Mouse (Mus musculus): Measurements from ENCODE around the gene Hoxb3. TPM values are rescaled to one million over a fixed set of nuclear protein-coding genes. Genes with fewer than 3 reads are reported as not detected.

Gene Hoxb3
- polyA plus RNA-seq, 1 experiment from 2014 or later, result 4.2 TPM

DNA sequence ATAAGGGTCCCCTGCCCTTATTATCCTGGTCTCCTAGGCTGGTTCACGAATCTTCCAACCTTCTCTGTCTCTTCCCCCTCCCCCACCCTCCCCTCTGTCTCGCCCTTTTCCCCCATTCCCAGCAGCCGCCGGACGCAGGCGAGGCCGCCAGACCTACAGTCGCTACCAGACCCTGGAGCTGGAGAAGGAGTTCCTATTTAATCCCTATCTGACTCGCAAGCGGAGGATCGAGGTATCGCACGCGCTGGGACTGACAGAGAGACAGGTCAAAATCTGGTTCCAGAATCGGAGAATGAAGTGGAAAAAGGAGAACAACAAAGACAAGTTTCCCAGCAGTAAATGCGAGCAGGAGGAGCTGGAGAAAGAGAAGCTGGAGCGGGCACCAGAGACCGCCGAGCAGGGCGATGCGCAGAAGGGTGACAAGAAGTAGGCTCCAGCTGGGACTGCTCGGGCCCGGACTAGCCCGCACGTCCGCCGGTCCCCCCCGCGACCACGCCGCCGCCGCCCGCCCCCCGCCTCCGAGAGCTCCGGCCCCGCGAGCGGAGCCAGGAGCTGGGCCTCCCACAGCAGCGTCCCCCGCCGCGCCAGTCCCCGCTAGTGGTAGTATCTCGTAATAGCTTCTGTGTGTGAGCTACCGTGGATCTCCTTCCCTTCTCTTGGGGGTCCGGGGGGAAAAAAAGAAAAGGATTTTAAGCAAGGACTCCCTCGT is 38.9 kb upstream of the Hoxb3 start:
- under 1% methylated on average over 48 of the region's 49 CpGs for WGBS
- Histone ChIP-seq H3K9me3 (replicated peaks; ENCODE audit: low read length) (no peaks in the 10 kb centered on the region), H3K27me3 (ENCODE audit: insufficient read depth, low read length) (no peaks in the 10 kb centered on the region), H3K9ac (ENCODE audit: low read depth, low read length) (peak overlapping the region; percentile 98), H3K4me3 (replicated peaks; ENCODE audit: low read depth, low read length) (peak overlapping the region; percentile 84), H3K4me1 (replicated peaks; ENCODE audit: insufficient read depth, low read length) (peaks cover 27% of the 10 kb centered on the region), H3K4me2 (ENCODE audit: low read length) (peak overlapping the region; percentile 96), H3K27ac (peak overlapping the region; percentile 99), H3K36me3 (ENCODE audit: insufficient read depth, low read length) (no peaks in the 10 kb centered on the region)
- TF ChIP-seq CTCF (IDR thresholded peaks at IDR 0.05; ENCODE audit: low read depth), result peak; percentile 22; the same call in 1 of the 2 replicates
- ATAC-seq (replicated peaks; ENCODE audit: low FRiP score, low read depth) (no peak), DNase-seq (ENCODE audit: low spot score) (peak; percentile 89)

DNA sequence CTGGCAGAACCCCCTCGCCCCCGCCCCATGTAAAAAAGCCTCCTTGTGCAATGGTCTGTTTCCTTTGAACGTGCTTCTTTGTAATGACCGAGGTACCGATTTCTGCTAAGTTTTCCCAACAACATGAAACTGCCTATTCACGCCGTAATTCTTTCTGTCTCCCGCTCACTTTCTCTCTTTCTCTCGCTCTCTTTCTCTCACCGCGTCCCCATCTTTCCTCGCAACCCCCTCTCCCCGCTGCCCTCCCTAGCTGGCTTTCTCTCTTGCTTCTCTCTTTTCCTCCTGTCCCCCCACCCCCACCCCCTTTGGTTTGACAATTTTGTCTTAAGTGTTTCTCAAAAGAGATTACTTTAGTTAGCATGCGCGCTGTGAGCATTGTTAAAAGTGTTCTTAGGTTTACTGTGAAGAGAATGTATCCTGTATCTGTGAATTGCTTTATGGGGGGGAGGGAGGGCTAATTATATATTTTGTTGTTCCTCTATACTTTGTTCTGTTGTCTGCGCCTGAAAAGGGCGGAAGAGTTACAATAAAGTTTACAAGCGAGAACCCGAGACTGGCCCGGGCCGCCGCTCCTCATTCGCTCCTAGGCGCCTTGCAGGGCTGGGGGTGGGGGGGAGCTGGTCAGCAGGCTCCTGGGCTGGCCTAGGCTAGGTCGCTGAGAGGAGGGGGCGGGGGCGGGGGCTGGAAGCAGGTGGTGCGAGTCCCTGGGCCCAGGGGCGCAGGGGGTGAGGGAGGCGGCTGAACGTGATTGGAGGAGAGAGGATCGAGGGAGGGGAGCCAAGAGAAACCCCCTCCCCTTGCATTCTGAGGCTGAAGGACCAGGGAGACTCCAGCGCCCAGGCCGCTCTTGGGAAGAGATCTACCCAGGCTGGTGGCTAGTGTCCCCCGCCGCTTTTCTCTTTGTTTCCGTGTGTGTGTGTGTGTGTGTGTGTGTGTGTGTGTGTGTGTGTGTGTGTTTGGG is 38.1 kb upstream of the Hoxb3 start:
- no peaks in the 10 kb centered on the region for H3K36me3 ChIP-seq (ENCODE audit: insufficient read depth, low read length)
- peak overlapping the region; percentile 84 for H3K4me3 ChIP-seq (replicated peaks; ENCODE audit: low read depth, low read length)
- no peaks in the 10 kb centered on the region for H3K27me3 ChIP-seq (ENCODE audit: insufficient read depth, low read length)
- WGBS, result under 1% methylated on average over 36 of the region's 37 CpGs
- DNase-seq (ENCODE audit: low spot score), result peak; percentile 95
- H3K4me2 ChIP-seq (ENCODE audit: low read length), result peak overlapping the region; percentile 96
- H3K4me1 ChIP-seq (replicated peaks; ENCODE audit: insufficient read depth, low read length), result peaks cover 25% of the 10 kb centered on the region
- no peaks in the 10 kb centered on the region for H3K9me3 ChIP-seq (replicated peaks; ENCODE audit: low read length)
- no peak for TF ChIP-seq CTCF (IDR thresholded peaks at IDR 0.05; ENCODE audit: low read depth)
- peak; percentile 89 for ATAC-seq (replicated peaks; ENCODE audit: low FRiP score, low read depth)
- peak overlapping the region; percentile 98 for H3K9ac ChIP-seq (ENCODE audit: low read depth, low read length)
- peak overlapping the region; percentile 99 for H3K27ac ChIP-seq

DNA sequence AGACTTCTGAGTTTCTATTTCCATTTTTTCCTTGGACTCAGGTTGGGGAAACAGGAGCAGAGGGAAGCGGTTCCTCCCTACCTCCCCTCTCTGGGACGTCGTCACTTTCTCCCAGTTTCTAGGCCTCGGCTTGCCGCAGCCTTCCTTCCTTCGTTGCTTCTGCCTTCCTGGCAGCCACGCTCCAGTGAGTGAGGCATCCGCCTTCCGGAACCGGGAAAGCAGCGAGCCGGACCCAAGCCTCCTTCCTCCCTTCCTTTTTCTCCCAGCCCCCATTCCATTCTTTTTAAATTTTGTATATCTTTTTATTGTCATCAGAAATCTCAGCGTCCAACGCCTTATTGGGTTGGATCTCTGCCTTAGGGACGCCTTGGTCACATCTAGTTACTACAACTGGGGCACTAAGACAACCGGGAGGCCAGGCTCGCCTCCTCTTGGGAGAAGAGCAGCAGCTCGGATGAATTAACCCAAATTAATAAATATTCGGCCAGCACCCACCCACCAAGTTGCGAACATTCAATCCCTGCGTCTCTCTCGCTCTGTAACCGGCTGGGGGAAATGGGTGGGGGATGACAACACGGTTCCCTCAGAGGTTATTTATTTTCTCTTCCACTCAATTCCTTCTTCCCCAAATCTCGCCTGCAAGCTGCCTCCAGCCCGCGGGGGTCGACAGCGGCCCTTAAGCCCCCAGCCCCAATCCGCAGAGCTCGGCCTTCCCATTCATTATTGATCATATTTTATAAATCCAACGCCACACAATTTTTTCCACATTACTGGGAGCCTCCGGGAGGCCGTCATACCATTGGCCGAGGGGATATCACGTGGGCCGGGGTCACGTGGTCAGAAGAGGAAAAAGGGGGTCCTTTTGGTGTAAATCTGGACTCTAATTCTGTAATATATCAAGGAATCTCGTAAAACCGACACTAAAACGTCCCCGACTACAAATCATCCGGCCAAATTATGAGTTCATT is 37.1 kb upstream of the Hoxb3 start, which contains the start of gene Hoxb7:
Gene Hoxb7, plus strand, starts transcription at position 853 of the 968 bp plus-strand sequence.
- Histone ChIP-seq H3K4me2 (ENCODE audit: low read length) (peak within 1 kb of the TSS; percentile 96), H3K4me3 (replicated peaks; ENCODE audit: low read depth, low read length) (peak within 1 kb of the TSS; percentile 84), H3K27me3 (ENCODE audit: insufficient read depth, low read length) (no peaks in the 10 kb centered on the region), H3K4me1 (replicated peaks; ENCODE audit: insufficient read depth, low read length) (peaks cover 27% of the 10 kb centered on the region), H3K36me3 (ENCODE audit: insufficient read depth, low read length) (no peaks in the 10 kb centered on the region), H3K27ac (peak within 1 kb of the TSS; percentile 99), H3K9me3 (replicated peaks; ENCODE audit: low read length) (no peaks in the 10 kb centered on the region), H3K9ac (ENCODE audit: low read depth, low read length) (peak within 1 kb of the TSS; percentile 98)
- under 1% methylated on average over 43 of the region's 43 CpGs for WGBS
- peak; percentile 95 for DNase-seq (ENCODE audit: low spot score)
- peak; percentile 22; the same call in 1 of the 2 replicates for ATAC-seq (replicated peaks; ENCODE audit: low FRiP score, low read depth)
- no peak for TF ChIP-seq CTCF (IDR thresholded peaks at IDR 0.05; ENCODE audit: low read depth)

DNA sequence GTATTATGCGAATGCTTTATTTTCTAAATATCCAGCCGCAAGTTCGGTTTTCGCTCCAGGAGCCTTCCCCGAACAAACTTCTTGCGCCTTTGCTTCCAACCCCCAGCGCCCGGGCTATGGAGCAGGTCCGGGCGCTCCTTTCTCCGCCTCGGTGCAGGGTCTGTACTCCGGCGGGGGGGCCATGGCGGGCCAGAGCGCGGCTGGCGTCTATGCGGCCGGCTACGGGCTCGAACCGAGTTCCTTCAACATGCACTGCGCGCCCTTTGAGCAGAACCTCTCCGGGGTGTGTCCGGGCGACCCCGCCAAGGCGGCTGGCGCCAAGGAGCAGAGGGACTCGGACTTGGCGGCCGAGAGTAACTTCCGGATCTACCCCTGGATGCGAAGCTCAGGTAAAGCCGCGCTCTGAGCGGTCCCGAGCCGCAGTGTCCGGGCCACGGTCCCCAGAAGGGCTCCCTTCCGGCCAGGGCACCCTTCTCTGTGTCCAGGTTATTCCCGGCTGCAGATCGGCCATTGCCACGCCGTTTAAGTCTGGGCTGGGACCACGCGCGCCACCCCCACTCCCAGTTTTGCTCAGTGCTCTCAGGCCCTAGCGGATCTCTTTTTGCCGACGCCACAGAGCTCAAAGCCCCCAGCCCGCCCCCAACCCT is 36.3 kb upstream of the Hoxb3 start:
- peak; percentile 19; the same call in 1 of the 2 replicates for ATAC-seq (replicated peaks; ENCODE audit: low FRiP score, low read depth)
- Histone ChIP-seq H3K4me3 (replicated peaks; ENCODE audit: low read depth, low read length) (peak overlapping the region; percentile 84), H3K36me3 (ENCODE audit: insufficient read depth, low read length) (no peaks in the 10 kb centered on the region), H3K4me1 (replicated peaks; ENCODE audit: insufficient read depth, low read length) (peaks cover 22% of the 10 kb centered on the region; the same call in 1 of the 2 replicates), H3K27ac (peak overlapping the region; percentile 99), H3K27me3 (ENCODE audit: insufficient read depth, low read length) (no peaks in the 10 kb centered on the region), H3K9me3 (replicated peaks; ENCODE audit: low read length) (no peaks in the 10 kb centered on the region), H3K4me2 (ENCODE audit: low read length) (peak overlapping the region; percentile 96), H3K9ac (ENCODE audit: low read depth, low read length) (peak overlapping the region; percentile 98)
- under 1% methylated on average over 55 of the region's 55 CpGs for WGBS
- no peak for DNase-seq (ENCODE audit: low spot score)
- no peak for TF ChIP-seq CTCF (IDR thresholded peaks at IDR 0.05; ENCODE audit: low read depth)

DNA sequence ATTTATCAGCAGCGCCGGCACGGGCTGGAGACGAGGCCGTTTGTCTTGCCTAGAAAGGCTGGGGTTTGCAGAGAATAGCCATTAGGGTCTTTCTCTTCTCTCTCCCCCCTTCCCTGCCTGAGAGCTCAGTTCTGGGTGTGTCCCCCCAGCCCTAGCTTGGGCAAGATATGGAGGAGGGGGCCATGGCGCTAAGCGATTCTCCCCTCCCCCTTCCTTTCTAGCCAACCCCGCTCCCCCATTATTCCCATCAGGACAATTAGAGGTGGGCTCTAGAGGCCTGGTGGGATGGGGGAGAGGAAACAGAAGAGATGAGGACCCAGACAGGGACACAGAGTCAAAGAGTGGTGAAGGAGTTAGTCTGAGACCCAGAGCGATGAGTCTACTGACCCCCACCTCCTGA is 35.7 kb upstream of the Hoxb3 start:
- Histone ChIP-seq H3K36me3 (ENCODE audit: insufficient read depth, low read length) (no peaks in the 10 kb centered on the region), H3K4me2 (ENCODE audit: low read length) (peak overlapping the region; percentile 96), H3K27me3 (ENCODE audit: insufficient read depth, low read length) (no peaks in the 10 kb centered on the region), H3K4me1 (replicated peaks; ENCODE audit: insufficient read depth, low read length) (peaks cover 22% of the 10 kb centered on the region; the same call in 1 of the 2 replicates), H3K27ac (peak overlapping the region; percentile 99), H3K4me3 (replicated peaks; ENCODE audit: low read depth, low read length) (peak overlapping the region; percentile 84), H3K9me3 (replicated peaks; ENCODE audit: low read length) (no peaks in the 10 kb centered on the region), H3K9ac (ENCODE audit: low read depth, low read length) (peak overlapping the region; percentile 98)
- TF ChIP-seq CTCF (IDR thresholded peaks at IDR 0.05; ENCODE audit: low read depth), result no peak
- 4% methylated on average over 9 of the region's 9 CpGs for WGBS
- no peak for DNase-seq (ENCODE audit: low spot score)
- no peak for ATAC-seq (replicated peaks; ENCODE audit: low FRiP score, low read depth)

Measured in kidney, postnatal 0 days (tissue).